Mouse (Mus musculus) heart, adult 2 months (tissue): Measurements from ENCODE around the gene Phf21b. TPM values are rescaled to one million over a fixed set of nuclear protein-coding genes. Genes with fewer than 3 reads are reported as not detected.

Source experiments
- DNase-seq, 2 experiments: peaks; one replicate each; pipeline ENCODE4 v3.0.0; 2021
- H3K27ac ChIP-seq: fragments of 200-600 bp; 2 replicates; pipeline ENCODE4 v1.8.1; 2022
- H3K27me3 ChIP-seq: fragments of 200-500 bp; 2 replicates; pipeline ENCODE4 v1.6.1; 2012; ENCODE audit warnings: mild to moderate bottlenecking, low read length, inconsistent platforms, mixed read lengths; ENCODE audit not compliant: control insufficient read depth, insufficient read depth
- H3K36me3 ChIP-seq: fragments of 200-500 bp; 2 replicates; pipeline ENCODE4 v1.6.1; 2012; ENCODE audit warnings: low read length, inconsistent platforms; ENCODE audit not compliant: control insufficient read depth, insufficient read depth
- H3K4me1 ChIP-seq: fragments of 200-500 bp; 2 replicates; pipeline ENCODE4 v1.6.1; 2011; ENCODE audit warnings: low read length; ENCODE audit not compliant: control insufficient read depth, insufficient read depth
- H3K4me3 ChIP-seq: fragments of 200-600 bp; 2 replicates; pipeline ENCODE4 v1.8.1; 2022
- H3K79me2 ChIP-seq: fragments of 200-500 bp; replicated peaks from 2 replicates; pipeline ENCODE4 v1.6.1; 2012; ENCODE audit warnings: mild to moderate bottlenecking, inconsistent platforms, low read length, moderate library complexity, mixed read lengths; ENCODE audit not compliant: control insufficient read depth, insufficient read depth
- H3K9ac ChIP-seq: fragments of 200-500 bp; 2 replicates; pipeline ENCODE4 v1.6.1; 2012; ENCODE audit warnings: low read depth, mild to moderate bottlenecking, control low read depth, inconsistent platforms, low read length, mixed read lengths
- CTCF ChIP-seq: fragments of 200-600 bp; IDR thresholded peaks from 2 replicates; pipeline ENCODE4 v1.8.1; 2022; ENCODE audit warnings: antibody characterized with exemption, mild to moderate bottlenecking, moderate library complexity
- EP300 ChIP-seq: fragments of 200-500 bp; IDR thresholded peaks from 2 replicates; pipeline ENCODE4 v1.6.1; 2011; ENCODE audit warnings: low read depth, low read length, control low read depth; ENCODE audit not compliant: insufficient read depth
- POLR2A ChIP-seq: fragments of 200-500 bp; IDR thresholded peaks from 2 replicates; pipeline ENCODE4 v1.6.1; 2011; ENCODE audit warnings: mild to moderate bottlenecking, low read depth, low read length, control low read depth; ENCODE audit not compliant: insufficient read depth
- WGBS: fragments of 180-500 bp; shearing (Covaris S2); methylation state at CpG from one replicate; pipeline ENCODE4 v1.1.7; 2018; 5-methylcytosine and 5-hydroxymethylcytosine counted together
- intact Hi-C: fragments of 180-260 bp; cut with DNase I; formaldehyde crosslinking; loops from one replicate; pipeline ENCODE4 v1.15.1; 2025
- polyA plus RNA-seq: library from polyadenylated mRNA; depleted of rRNA; stranded (reverse); fragments of >200 nt; gene quantifications from 2 replicates; pipeline ENCODE4 v1.2.3, GENCODE M21; 2012
- total RNA-seq, 2 experiments: library from RNA; stranded (reverse); gene quantifications; 2 replicates each; pipeline ENCODE4 v1.2.3; 2021

The Phf21b gene
- total and polyA plus RNA-seq, 3 experiments: 1.1 to 3.3 (median 1.1) TPM

- WGBS: 87% methylated on average over 4 of the region's 4 CpGs
- H3K4me1 ChIP-seq: no peaks in the 10 kb centered on the region
Observed at GRCm38 (mm10) chr15:84823086-84823485, 32.8 kb downstream of the Phf21b start.

GRCm38 (mm10) chr15:84820811-84821210 lies 35.0 kb downstream of the Phf21b start:
- H3K27ac ChIP-seq: no peak overlapping the region
- WGBS: 77% methylated on average over 4 of the region's 4 CpGs
- H3K27me3 ChIP-seq: no peaks in the 10 kb centered on the region
- no peaks in the 10 kb centered on the region for H3K4me1 ChIP-seq
- H3K9ac ChIP-seq: no peak overlapping the region
- intact Hi-C loops: no loop called here
- no peaks in the 10 kb centered on the region for H3K36me3 ChIP-seq
- TF ChIP-seq POLR2A (no peak), CTCF (no peak), EP300 (no peak)
- no peaks in the 10 kb centered on the region; the same call in 1 of the 2 replicates for H3K79me2 ChIP-seq
- H3K4me3 ChIP-seq: no peak overlapping the region
- no peak for DNase-seq

More at GRCm38 (mm10) chr15:84823086-84823485, 32.8 kb downstream of the Phf21b start:
- H3K9ac ChIP-seq: no peak overlapping the region
- H3K36me3 ChIP-seq: no peaks in the 10 kb centered on the region
- DNase-seq: no peak
- no peak overlapping the region for H3K4me3 ChIP-seq
- H3K27ac ChIP-seq: no peak overlapping the region
- intact Hi-C loops: no loop called here
- H3K79me2 ChIP-seq: no peaks in the 10 kb centered on the region; the same call in 1 of the 2 replicates
- no peak for TF ChIP-seq POLR2A
- TF ChIP-seq CTCF: no peak
- TF ChIP-seq EP300: no peak
- no peaks in the 10 kb centered on the region for H3K27me3 ChIP-seq

- Histone ChIP-seq H3K4me1 (no peaks in the 10 kb centered on the region), H3K4me3 (no peak overlapping the region), H3K79me2 (no peaks in the 10 kb centered on the region; the same call in 1 of the 2 replicates), H3K36me3 (no peaks in the 10 kb centered on the region), H3K27me3 (no peaks in the 10 kb centered on the region), H3K9ac (no peak overlapping the region), H3K27ac (no peak overlapping the region)
- TF ChIP-seq CTCF (no peak), POLR2A (no peak), EP300 (no peak)
- intact Hi-C loops: no loop called here
- no peak for DNase-seq
- 77% methylated on average over 11 of the region's 11 CpGs for WGBS
Observed at GRCm38 (mm10) chr15:84818284-84818683, 37.6 kb downstream of the Phf21b start.

- TF ChIP-seq EP300 (no peak), POLR2A (no peak), CTCF (no peak)
- intact Hi-C loops: no loop called here
- 78% methylated on average over 3 of the region's 3 CpGs for WGBS
Observed at GRCm38 (mm10) chr15:84817589-84817988, 38.3 kb downstream of the Phf21b start.

GRCm38 (mm10) chr15:84815171-84815570 lies 40.7 kb downstream of the Phf21b start:
- H3K79me2 ChIP-seq: no peaks in the 10 kb centered on the region; the same call in 1 of the 2 replicates
- no peak for DNase-seq
- no peak overlapping the region for H3K9ac ChIP-seq
- H3K36me3 ChIP-seq: no peaks in the 10 kb centered on the region
- WGBS: 58% methylated on average over 4 of the region's 4 CpGs
- H3K4me1 ChIP-seq: peaks cover 1% of the 10 kb centered on the region; the same call in 1 of the 2 replicates
- TF ChIP-seq CTCF (no peak), POLR2A (no peak), EP300 (no peak)
- intact Hi-C loops: no loop called here
- no peak overlapping the region for H3K4me3 ChIP-seq
- H3K27ac ChIP-seq: no peak overlapping the region
- no peaks in the 10 kb centered on the region for H3K27me3 ChIP-seq

More at GRCm38 (mm10) chr15:84817589-84817988, 38.3 kb downstream of the Phf21b start:
- no peaks in the 10 kb centered on the region for H3K4me1 ChIP-seq
- H3K79me2 ChIP-seq: no peaks in the 10 kb centered on the region; the same call in 1 of the 2 replicates
- DNase-seq: no peak
- no peaks in the 10 kb centered on the region for H3K27me3 ChIP-seq
- H3K4me3 ChIP-seq: no peak overlapping the region
- no peak overlapping the region for H3K9ac ChIP-seq
- no peaks in the 10 kb centered on the region for H3K36me3 ChIP-seq
- H3K27ac ChIP-seq: no peak overlapping the region

- Histone ChIP-seq H3K27me3 (no peaks in the 10 kb centered on the region), H3K9ac (no peak overlapping the region), H3K27ac (no peak overlapping the region), H3K4me1 (peaks cover 1% of the 10 kb centered on the region; the same call in 1 of the 2 replicates), H3K4me3 (no peak overlapping the region), H3K79me2 (no peaks in the 10 kb centered on the region), H3K36me3 (no peaks in the 10 kb centered on the region)
- TF ChIP-seq POLR2A (no peak), EP300 (no peak), CTCF (no peak)
- intact Hi-C loops: no loop called here
- 71% methylated on average over 11 of the region's 11 CpGs for WGBS
- DNase-seq: no peak
Observed at GRCm38 (mm10) chr15:84812831-84813357, 43.0 kb downstream of the Phf21b start.
